Mouse (Mus musculus): ENCODE measurements around the gene B3gnt2. TPM values are rescaled to one million over a fixed set of nuclear protein-coding genes. Genes with fewer than 3 reads are reported as not detected.

The B3gnt2 gene
- polyA plus RNA-seq, 1 experiment from 2014 or later = 2.0 TPM

DNA sequence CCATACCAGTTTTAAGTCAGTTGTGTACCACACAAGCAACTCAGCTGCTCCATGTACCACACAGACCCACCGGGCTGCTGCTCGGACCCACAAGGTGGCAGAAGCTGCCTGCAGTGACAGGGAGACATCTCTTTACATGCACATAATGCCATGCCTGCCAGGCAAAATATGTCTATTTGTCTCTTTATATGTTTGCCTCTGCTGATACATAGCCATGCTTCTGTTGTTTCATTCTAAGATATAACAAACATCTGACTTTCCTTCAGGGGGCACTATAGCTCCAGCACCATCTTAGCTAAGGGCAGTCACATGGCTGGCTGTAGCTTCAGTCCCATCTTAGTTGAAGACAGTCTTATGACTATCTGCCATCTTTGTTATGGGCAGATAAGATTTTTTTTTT is 150.2 kb downstream of the B3gnt2 start:
- Histone ChIP-seq H3K4me1 (no peaks in the 10 kb centered on the region), H3K27me3 (replicated peaks) (no peaks in the 10 kb centered on the region)
- peak; percentile 92 for ATAC-seq (replicated peaks)

More for the DNA sequence above, 150.2 kb downstream of the B3gnt2 start:
- 93% methylated on average over 2 of the region's 2 CpGs for WGBS
- no peak overlapping the region for H3K9ac ChIP-seq
- H3K27ac ChIP-seq = no peak overlapping the region
- no peaks in the 10 kb centered on the region for H3K36me3 ChIP-seq (replicated peaks)
- no peak overlapping the region for H3K4me3 ChIP-seq
- H3K4me2 ChIP-seq = no peak overlapping the region
- H3K9me3 ChIP-seq = no peaks in the 10 kb centered on the region

Other genes with a start within 250 kb of the B3gnt2 start
- gene Zrsr1, start 111.0 kb upstream of the B3gnt2 start, polyA plus RNA-seq (2015; fragmentation: Nextera tagmentation; extraction: Ambion mirVana) = 7.0 and 7.6 TPM in 2 replicates
- gene Gm28048, start 121.1 kb upstream of the B3gnt2 start, polyA plus RNA-seq (2015; fragmentation: Nextera tagmentation; extraction: Ambion mirVana) = 2.6 and 3.6 TPM in 2 replicates
- 241 and 245 TPM in 2 replicates for gene Commd1, start 121.4 kb upstream of the B3gnt2 start, polyA plus RNA-seq (2015; fragmentation: Nextera tagmentation; extraction: Ambion mirVana)
- gene Cct4, start 129.6 kb upstream of the B3gnt2 start, polyA plus RNA-seq (2015; fragmentation: Nextera tagmentation; extraction: Ambion mirVana) = 269 and 275 TPM in 2 replicates
- 4.0 and 5.6 TPM in 2 replicates for gene Fam161a, start 146.6 kb upstream of the B3gnt2 start, polyA plus RNA-seq (2015; fragmentation: Nextera tagmentation; extraction: Ambion mirVana)